Mouse (Mus musculus) heart, embryonic 15.5 days (tissue): ENCODE measurements around the gene Mrps35. TPM values are rescaled to one million over a fixed set of nuclear protein-coding genes. Genes with fewer than 3 reads are reported as not detected.

Experiments used
- ATAC-seq: fragments of 200-750 bp; cut with Nextera tagmentation; replicated peaks from 2 replicates; pipeline ENCODE4 v1.8.0; 2017; ENCODE audit warnings: low read depth, moderate TSS enrichment; ENCODE audit not compliant: insufficient number of reproducible peaks, insufficient read depth, low FRiP score
- H3K27ac ChIP-seq: fragments of 300-500 bp; sonication (generic); 2 replicates; pipeline ENCODE4 v1.5.1; 2015; ENCODE audit warnings: mild to moderate bottlenecking, inconsistent platforms
- H3K27me3 ChIP-seq: fragments of 300-500 bp; sonication (generic); 2 replicates; pipeline ENCODE4 v1.6.1; 2015; ENCODE audit warnings: inconsistent platforms
- H3K36me3 ChIP-seq: fragments of 300-500 bp; sonication (generic); 2 replicates; pipeline ENCODE4 v1.6.1; 2015; ENCODE audit warnings: mild to moderate bottlenecking, inconsistent platforms
- H3K4me1 ChIP-seq: fragments of 300-500 bp; sonication (generic); replicated peaks from 2 replicates; pipeline ENCODE4 v1.6.1; 2015; ENCODE audit warnings: inconsistent platforms
- H3K4me2 ChIP-seq: fragments of 300-500 bp; sonication (generic); 2 replicates; pipeline ENCODE4 v1.6.1; 2015; ENCODE audit warnings: inconsistent platforms, mild to moderate bottlenecking, moderate library complexity
- H3K4me3 ChIP-seq: fragments of 300-500 bp; sonication (generic); 2 replicates; pipeline ENCODE4 v1.5.1; 2015; ENCODE audit warnings: mild to moderate bottlenecking, inconsistent platforms
- H3K9ac ChIP-seq: fragments of 300-500 bp; sonication (generic); 2 replicates; pipeline ENCODE4 v1.6.1; 2015; ENCODE audit warnings: mild to moderate bottlenecking, inconsistent platforms
- H3K9me3 ChIP-seq: fragments of 300-500 bp; sonication (generic); replicated peaks from 2 replicates; pipeline ENCODE4 v1.6.1; 2016; ENCODE audit warnings: inconsistent platforms
- WGBS: fragments of 180-500 bp; shearing (Covaris S2); methylation state at CpG from one replicate; pipeline ENCODE4 v1.1.7; 2015; ENCODE audit warnings: mixed read lengths; 5-methylcytosine and 5-hydroxymethylcytosine counted together
- polyA plus RNA-seq: library from polyadenylated mRNA; unstranded; fragments of >200 nt; fragmentation: Nextera tagmentation; extraction: Ambion mirVana; gene quantifications from 2 replicates; pipeline ENCODE4 v1.2.1, GENCODE M21; 2015

Mrps35 gene
- polyA plus RNA-seq, result 132 and 138 TPM in 2 replicates

DNA sequence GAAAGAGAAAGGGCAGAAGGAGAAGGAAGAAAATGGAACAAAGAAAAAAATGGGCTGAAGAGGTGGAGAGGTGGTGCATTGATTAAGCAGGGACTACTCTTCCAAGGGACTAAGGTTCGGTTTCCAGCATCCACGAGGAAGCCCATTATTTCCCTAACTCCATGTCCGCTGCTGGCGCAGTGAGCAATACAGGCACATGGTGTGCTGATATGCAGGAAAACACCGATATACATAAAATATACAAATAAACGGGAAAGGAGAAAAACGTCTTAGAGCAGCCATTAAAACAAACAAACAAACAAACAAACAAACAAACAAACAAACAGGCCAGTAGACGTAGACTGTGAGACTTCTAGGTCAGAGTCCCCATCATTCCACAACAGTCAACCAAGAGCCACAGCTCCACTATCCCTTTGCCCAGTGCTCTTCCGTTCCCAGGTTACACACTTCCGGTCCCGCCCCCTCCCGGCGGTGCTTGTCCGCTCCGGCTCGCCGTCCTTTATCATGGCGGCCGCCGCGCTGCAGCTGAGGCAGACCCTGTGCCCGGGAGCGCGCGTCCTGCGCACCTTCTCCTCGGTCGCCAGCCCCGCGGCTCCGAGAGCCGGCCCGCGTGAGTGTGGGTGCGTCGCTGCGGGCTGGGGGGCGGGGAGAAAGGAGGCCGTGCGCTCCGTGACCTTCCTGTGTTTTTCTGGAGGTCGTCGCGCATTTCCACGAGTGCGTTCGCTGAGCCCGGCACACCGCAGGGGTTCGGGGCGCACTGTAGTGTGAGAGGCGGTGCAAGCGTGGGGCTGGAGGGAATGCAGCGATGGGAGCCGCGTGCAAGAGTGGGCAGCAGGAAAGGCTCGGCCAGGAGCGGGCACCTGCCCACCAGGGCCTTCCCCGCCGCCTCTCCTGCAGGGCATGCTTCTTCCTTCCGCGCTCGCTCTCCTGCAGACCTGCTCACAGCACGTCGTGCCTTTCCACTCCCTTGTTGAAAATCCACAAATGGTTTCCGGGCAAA is at the start of gene Mrps35:
Gene Mrps35, plus strand, starts transcription at position 474 of the 1,000 bp plus-strand sequence.
- no peaks in the 10 kb centered on the region for H3K9me3 ChIP-seq
- H3K9ac ChIP-seq, result peak within 1 kb of the TSS; percentile 92
- whole genome bisulfite sequencing, result 3% methylated on average over 66 of the region's 66 CpGs
- peaks cover 14% of the 10 kb centered on the region for H3K36me3 ChIP-seq
- H3K27me3 ChIP-seq, result no peaks in the 10 kb centered on the region
- H3K4me2 ChIP-seq, result peak within 1 kb of the TSS; percentile 69
- H3K4me1 ChIP-seq, result peaks cover 15% of the 10 kb centered on the region
- ATAC-seq, result peak; percentile 97
- H3K27ac ChIP-seq, result peak within 1 kb of the TSS; percentile 91
- H3K4me3 ChIP-seq, result peak within 1 kb of the TSS; percentile 92

DNA sequence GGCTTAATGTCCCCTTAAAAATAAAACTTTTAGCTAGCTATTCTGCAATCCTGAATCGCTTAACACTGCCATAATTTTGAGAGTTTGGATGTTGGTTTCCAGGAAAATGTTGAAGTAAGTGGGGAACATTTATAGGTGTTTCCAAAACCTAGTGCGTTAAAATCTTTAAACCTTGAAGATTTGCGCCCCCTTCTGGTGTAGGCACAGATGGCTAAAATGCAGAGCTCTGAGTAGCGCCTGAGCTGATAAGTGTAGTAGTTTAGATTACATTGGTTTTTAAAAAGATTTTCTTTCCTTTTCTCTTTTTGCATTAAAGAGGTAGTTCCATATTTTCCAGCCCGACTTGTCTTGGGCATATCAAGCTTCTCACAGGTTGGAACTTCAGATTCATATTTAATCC is 48.3 kb upstream of the Mrps35 start:
- H3K27ac ChIP-seq, result no peak overlapping the region
- peaks cover 18% of the 10 kb centered on the region for H3K36me3 ChIP-seq
- no peak overlapping the region for H3K4me2 ChIP-seq
- 38% methylated on average over 5 of the region's 5 CpGs for WGBS
- no peaks in the 10 kb centered on the region for H3K27me3 ChIP-seq
- no peak for ATAC-seq
- no peak overlapping the region for H3K4me3 ChIP-seq
- no peaks in the 10 kb centered on the region for H3K9me3 ChIP-seq
- no peak overlapping the region for H3K9ac ChIP-seq
- H3K4me1 ChIP-seq, result peaks cover 25% of the 10 kb centered on the region

DNA sequence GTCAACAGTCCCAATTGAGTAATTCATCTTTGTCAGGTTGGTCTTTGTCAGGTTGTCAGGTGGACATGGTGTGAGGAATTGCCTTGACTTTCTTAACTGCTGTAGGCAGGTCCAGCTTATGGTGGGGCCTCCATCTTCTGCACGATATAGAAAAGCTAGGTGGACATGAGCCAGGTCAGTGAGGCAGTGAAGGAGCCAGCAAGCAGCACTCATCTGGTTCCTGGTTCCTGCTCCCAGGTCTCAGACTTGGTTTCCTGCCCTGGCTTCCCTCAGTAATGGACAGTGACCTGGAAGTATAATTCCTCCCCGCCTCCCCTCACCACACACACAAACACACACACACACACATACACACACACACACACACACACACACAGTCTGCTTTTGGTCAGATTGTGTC is 47.2 kb upstream of the Mrps35 start:
- Histone ChIP-seq H3K36me3 (peaks cover 20% of the 10 kb centered on the region), H3K27ac (no peak overlapping the region), H3K4me3 (no peak overlapping the region), H3K9ac (no peak overlapping the region), H3K27me3 (no peaks in the 10 kb centered on the region), H3K4me2 (no peak overlapping the region), H3K9me3 (no peaks in the 10 kb centered on the region), H3K4me1 (peaks cover 20% of the 10 kb centered on the region)
- ATAC-seq, result no peak
- WGBS, result 82% methylated on average over 2 of the region's 2 CpGs

DNA sequence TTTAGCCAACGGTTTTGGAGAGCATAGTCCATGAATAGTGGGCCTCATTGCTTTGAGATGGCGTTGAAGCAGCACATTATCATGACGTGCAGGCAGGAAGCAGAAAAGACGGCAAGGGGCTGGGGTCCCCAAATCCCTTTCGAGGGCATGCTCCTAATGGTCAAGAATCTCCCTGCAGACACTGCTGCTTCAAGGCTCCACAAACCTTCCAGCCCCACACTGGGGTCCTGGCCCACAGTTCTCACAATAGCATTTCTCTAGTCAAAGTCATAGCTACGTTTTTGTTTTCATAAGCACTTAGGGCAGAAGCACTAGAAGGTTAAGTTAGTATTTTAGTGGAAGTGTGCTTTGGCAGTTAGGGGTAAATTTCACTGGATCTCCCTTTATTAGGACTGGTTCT is 46.7 kb upstream of the Mrps35 start:
- Histone ChIP-seq H3K9ac (no peak overlapping the region), H3K4me1 (peaks cover 20% of the 10 kb centered on the region), H3K36me3 (peaks cover 21% of the 10 kb centered on the region), H3K27me3 (no peaks in the 10 kb centered on the region), H3K4me3 (no peak overlapping the region), H3K27ac (no peak overlapping the region), H3K4me2 (no peak overlapping the region), H3K9me3 (no peaks in the 10 kb centered on the region)
- ATAC-seq, result no peak
- WGBS, result 85% methylated on average over 6 of the region's 6 CpGs

DNA sequence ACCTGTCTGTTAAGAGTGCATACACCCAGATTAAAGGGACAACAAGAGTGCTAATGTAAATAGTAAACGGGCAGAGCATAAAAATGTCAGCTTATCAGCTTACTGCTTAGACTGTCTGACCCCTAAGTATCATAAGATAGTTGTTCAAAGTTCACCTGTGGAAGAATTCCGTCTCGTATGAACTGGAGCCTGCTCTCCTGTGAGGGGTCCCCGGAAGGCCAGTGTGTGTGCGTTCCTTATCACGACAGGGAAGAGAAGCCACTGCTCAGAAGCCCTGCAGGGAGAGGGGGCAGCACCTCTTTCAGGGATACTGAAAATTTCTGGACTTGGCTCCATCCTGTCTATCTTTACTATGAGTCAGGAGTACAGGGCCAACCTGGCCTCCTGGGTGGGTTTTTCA is 45.6 kb upstream of the Mrps35 start:
- Histone ChIP-seq H3K9ac (no peak overlapping the region), H3K9me3 (no peaks in the 10 kb centered on the region), H3K27me3 (no peaks in the 10 kb centered on the region), H3K4me2 (no peak overlapping the region), H3K27ac (no peak overlapping the region), H3K4me1 (peaks cover 16% of the 10 kb centered on the region), H3K4me3 (no peak overlapping the region), H3K36me3 (peaks cover 32% of the 10 kb centered on the region)
- 58% methylated on average over 6 of the region's 6 CpGs for WGBS
- no peak for ATAC-seq

DNA sequence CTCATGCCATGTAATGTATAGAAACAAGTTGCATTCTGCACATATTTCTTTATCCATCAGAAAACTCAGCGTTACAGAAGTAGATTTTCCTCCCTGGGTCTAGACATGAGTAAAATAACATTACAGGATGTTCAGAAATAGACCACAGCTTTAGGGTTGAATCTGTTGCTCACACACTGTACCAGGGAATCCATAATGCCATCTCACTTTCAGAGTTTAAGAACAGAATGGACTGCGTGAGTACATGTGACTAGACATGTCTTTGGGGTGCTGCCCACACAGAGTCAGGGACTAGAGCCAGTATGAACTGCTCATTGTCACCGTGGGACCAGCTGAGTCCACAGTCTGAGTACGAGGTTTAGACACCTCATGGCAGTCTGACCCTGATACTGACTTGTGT is 43.9 kb upstream of the Mrps35 start:
- Histone ChIP-seq H3K4me3 (no peak overlapping the region), H3K27ac (no peak overlapping the region), H3K36me3 (peaks cover 42% of the 10 kb centered on the region), H3K9me3 (no peaks in the 10 kb centered on the region), H3K4me2 (no peak overlapping the region), H3K9ac (no peak overlapping the region), H3K27me3 (no peaks in the 10 kb centered on the region), H3K4me1 (no peaks in the 10 kb centered on the region)
- ATAC-seq, result no peak
- WGBS, result 84% methylated on average over 4 of the region's 4 CpGs

DNA sequence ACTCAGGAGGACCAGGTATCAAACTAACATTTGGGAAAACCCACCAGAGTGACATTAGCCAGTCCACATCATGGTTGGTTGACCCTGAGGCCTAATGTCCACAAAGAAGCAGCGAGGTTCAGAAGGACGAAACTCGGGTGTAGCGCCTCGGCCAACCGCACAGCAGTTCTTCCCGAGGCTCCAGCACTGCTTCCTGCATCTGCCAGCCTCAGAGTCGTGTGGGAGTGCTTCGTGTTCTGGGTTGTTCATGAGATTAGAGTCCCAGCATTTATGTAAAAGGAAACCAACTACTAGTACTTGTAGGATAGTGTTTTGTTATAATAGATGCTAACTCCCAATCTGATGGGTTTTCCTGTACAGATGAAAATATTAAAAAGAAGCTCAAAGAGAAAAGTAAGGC is 43.3 kb upstream of the Mrps35 start:
- no peak for ATAC-seq
- no peak overlapping the region for H3K4me2 ChIP-seq
- peaks cover 45% of the 10 kb centered on the region for H3K36me3 ChIP-seq

DNA sequence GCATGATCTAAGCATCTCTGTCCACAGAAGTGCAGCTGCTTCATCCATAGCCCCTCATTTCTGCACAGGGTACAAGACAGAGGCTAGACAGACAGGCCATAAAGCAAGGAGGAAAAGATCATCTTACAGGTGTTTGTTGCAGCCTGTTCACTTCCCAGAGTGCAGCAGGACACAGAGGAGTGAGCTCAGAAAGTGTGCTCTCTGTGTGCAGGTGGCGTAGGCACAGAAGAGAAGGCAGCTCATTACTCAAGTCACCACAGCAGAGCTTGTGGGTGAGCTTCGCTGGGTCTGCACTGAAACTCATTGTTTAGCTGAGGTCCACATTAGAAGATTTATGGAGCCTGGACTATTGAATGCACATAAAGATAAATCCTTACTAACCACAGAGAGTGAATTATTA is 42.8 kb upstream of the Mrps35 start:
- Histone ChIP-seq H3K9ac (no peak overlapping the region), H3K27me3 (no peaks in the 10 kb centered on the region), H3K4me1 (no peaks in the 10 kb centered on the region), H3K36me3 (peaks cover 45% of the 10 kb centered on the region), H3K4me2 (no peak overlapping the region), H3K4me3 (no peak overlapping the region), H3K27ac (no peak overlapping the region), H3K9me3 (no peaks in the 10 kb centered on the region)
- no peak for ATAC-seq
- WGBS, result 89% methylated on average over 2 of the region's 2 CpGs

More for the DNA sequence above, 43.3 kb upstream of the Mrps35 start:
- H3K4me1 ChIP-seq, result no peaks in the 10 kb centered on the region
- H3K27me3 ChIP-seq, result no peaks in the 10 kb centered on the region
- no peaks in the 10 kb centered on the region for H3K9me3 ChIP-seq
- no peak overlapping the region for H3K9ac ChIP-seq
- H3K4me3 ChIP-seq, result no peak overlapping the region
- 84% methylated on average over 9 of the region's 9 CpGs for WGBS
- H3K27ac ChIP-seq, result no peak overlapping the region

DNA sequence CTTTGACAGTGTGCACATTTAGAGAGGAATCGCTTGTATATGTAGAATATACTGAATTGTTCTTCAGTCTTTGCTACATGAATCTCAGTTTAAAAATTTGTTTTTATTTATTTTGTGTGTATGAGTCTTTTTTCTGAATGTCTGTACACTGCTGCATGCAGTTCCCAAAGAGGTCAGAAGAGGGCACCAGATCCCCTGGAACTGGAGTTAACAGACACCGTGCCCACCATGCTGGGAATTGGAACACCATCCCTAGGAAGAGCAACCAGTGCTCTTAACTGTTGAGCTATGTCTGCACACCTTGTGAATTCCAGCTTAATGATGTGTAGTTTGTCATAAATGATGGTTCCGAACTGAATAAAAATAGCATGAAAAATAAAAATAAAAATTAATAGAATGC is 34.4 kb upstream of the Mrps35 start:
- WGBS, result 70% methylated on average over 3 of the region's 3 CpGs
- no peak overlapping the region for H3K27ac ChIP-seq
- no peaks in the 10 kb centered on the region for H3K27me3 ChIP-seq
- H3K36me3 ChIP-seq, result peaks cover 32% of the 10 kb centered on the region; the same call in 1 of the 2 replicates
- no peak overlapping the region for H3K9ac ChIP-seq
- H3K4me1 ChIP-seq, result no peaks in the 10 kb centered on the region; the same call in 1 of the 2 replicates
- ATAC-seq, result no peak
- H3K9me3 ChIP-seq, result no peaks in the 10 kb centered on the region
- H3K4me3 ChIP-seq, result no peak overlapping the region
- H3K4me2 ChIP-seq, result no peak overlapping the region

DNA sequence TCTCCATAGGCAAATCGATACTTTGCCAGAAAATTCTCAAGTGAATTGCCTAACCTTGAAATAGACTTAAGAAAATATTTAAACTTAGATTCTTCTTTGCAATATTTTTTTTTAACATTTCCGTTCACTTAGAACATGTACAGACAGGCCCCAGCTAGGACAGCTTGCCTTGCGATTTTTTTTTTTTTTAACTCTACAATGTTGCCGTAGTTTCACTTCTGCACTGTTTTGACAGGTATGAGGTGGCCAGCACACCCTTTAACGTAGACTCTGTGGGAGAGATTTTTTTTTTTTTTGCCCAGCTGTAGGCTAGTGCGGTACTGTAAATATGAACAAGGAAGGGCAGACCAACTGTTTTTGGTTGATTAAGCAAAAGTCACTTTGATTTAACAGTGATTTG is 32.2 kb upstream of the Mrps35 start:
- no peak overlapping the region for H3K4me2 ChIP-seq
- H3K36me3 ChIP-seq, result peaks cover 34% of the 10 kb centered on the region; the same call in 1 of the 2 replicates
- no peaks in the 10 kb centered on the region for H3K27me3 ChIP-seq
- 77% methylated on average over 6 of the region's 6 CpGs for WGBS
- H3K4me1 ChIP-seq, result no peaks in the 10 kb centered on the region; the same call in 1 of the 2 replicates
- no peak overlapping the region for H3K4me3 ChIP-seq
- H3K27ac ChIP-seq, result no peak overlapping the region
- ATAC-seq, result no peak
- H3K9ac ChIP-seq, result no peak overlapping the region
- no peaks in the 10 kb centered on the region for H3K9me3 ChIP-seq

DNA sequence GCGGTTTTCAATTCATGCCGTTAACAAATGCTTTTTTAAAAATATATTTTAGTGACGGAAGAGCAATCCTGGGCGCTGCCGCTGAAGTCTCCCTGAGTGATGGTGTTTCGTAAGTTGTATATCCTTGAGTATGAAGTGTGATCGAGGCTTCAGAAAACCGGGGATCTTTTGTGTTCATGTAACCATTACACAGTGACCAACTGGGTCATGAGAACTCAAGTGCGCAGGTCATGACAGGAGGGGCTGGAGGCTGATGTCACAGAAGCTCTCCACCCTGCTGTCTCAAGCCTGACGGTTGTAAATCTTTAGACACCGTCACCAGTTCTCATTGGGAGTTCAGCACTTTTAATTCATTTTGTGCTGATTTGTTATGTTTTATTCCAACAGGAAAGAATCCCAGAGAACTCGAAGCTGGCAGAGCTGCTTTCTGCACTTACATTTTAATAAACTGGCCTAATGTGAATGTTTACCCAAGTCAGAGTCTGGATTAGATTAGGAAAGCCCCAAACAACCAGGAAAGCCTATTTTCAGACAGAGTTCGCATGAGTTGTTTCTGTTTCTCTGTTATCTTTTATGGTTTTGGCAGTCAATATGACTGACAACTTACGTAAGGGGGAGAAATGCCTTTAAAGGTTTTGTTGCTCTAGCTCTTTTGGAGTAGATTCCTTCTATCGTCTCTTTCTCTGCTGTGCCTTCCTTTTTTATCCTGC is 31.6 kb upstream of the Mrps35 start:
- peaks cover 36% of the 10 kb centered on the region; the same call in 1 of the 2 replicates for H3K36me3 ChIP-seq
- H3K4me3 ChIP-seq, result no peak overlapping the region
- no peak for ATAC-seq
- no peak overlapping the region for H3K4me2 ChIP-seq
- no peaks in the 10 kb centered on the region for H3K27me3 ChIP-seq
- H3K4me1 ChIP-seq, result no peaks in the 10 kb centered on the region; the same call in 1 of the 2 replicates
- H3K9me3 ChIP-seq, result no peaks in the 10 kb centered on the region
- no peak overlapping the region for H3K27ac ChIP-seq
- WGBS, result 81% methylated on average over 15 of the region's 15 CpGs
- H3K9ac ChIP-seq, result no peak overlapping the region
